Mouse (Mus musculus) cerebellum, adult 2 months (tissue): ENCODE measurements around the gene Crlf3.

Experiments
- CTCF ChIP-seq: fragments of 200-500 bp; IDR thresholded peaks from 2 replicates; pipeline ENCODE4 v1.5.1; 2011; ENCODE audit warnings: low read depth, mild to moderate bottlenecking, control low read depth, low read length, moderate library complexity, borderline replicate concordance; ENCODE audit not compliant: insufficient read depth
- POLR2A ChIP-seq: fragments of 200-500 bp; IDR thresholded peaks from 2 replicates; pipeline ENCODE4 v1.6.1; 2011; ENCODE audit warnings: low read length, control low read depth, borderline replicate concordance; ENCODE audit not compliant: insufficient read depth

DNA sequence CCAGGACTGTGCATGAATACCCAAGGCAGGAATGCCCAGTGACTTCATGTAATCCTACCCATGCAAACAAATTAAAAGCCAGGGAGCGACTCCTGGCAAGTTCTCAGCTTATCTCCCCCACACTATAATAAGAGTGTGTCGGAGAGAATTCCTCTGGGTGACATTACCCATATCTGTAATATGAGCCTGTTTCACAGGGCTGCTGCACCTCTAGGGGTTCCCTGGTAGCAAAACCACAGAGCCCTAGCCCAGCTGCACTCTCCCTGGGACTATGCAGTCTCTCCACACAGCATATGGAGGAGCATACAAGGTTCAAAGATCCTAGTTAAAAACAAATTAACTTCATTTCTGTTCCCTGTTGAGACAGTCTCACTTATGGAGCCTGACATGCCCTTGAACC is 30.7 kb downstream of the Crlf3 start:
- no peak for TF ChIP-seq POLR2A
- no peak for TF ChIP-seq CTCF
